Mouse (Mus musculus) 3T3-L1 (cell line): Measurements from ENCODE around the gene Papss1.
"Not testable (repeated sequence)": the region's sequence is repeated elsewhere in the genome, so short reads cannot be mapped to it uniquely, and the experiment has no call there.

Experiments used
- DNase-seq: peaks from one replicate; pipeline ENCODE4 v3.0.0-alpha.2; 2015; ENCODE audit warnings: low read depth, low spot score

The Papss1 gene

GRCm38 (mm10) chr3:131564430-131565256 lies at the start of gene Papss1:
TSS of gene Papss1 (plus strand) at chr3:131564768.
- DNase-seq, result peak; percentile 100

GRCm38 (mm10) chr3:131516332-131516999 lies 48.1 kb upstream of the Papss1 start:
- DNase-seq, result no peak

- DNase-seq, result no peak
Observed at GRCm38 (mm10) chr3:131517756-131518155, 46.8 kb upstream of the Papss1 start.

GRCm38 (mm10) chr3:131521206-131521605 lies 43.4 kb upstream of the Papss1 start:
- DNase-seq, result no peak

- peak; percentile 84 for DNase-seq
Observed at GRCm38 (mm10) chr3:131522243-131522642, 42.3 kb upstream of the Papss1 start.

GRCm38 (mm10) chr3:131523749-131524148 lies 40.8 kb upstream of the Papss1 start:
- no peak for DNase-seq

- no peak for DNase-seq
Observed at GRCm38 (mm10) chr3:131524210-131524609, 40.4 kb upstream of the Papss1 start.

- no peak for DNase-seq
Observed at GRCm38 (mm10) chr3:131524779-131525178, 39.8 kb upstream of the Papss1 start.

- DNase-seq, result no peak
Observed at GRCm38 (mm10) chr3:131525229-131525628, 39.3 kb upstream of the Papss1 start.

- no peak for DNase-seq
Observed at GRCm38 (mm10) chr3:131541244-131541942, 23.2 kb upstream of the Papss1 start.

- not testable (repeated sequence) for DNase-seq
Observed at GRCm38 (mm10) chr3:131547562-131547961, 17.0 kb upstream of the Papss1 start.

- no peak for DNase-seq
Observed at GRCm38 (mm10) chr3:131550046-131550445, 14.5 kb upstream of the Papss1 start.

- peak; percentile 88 for DNase-seq
Observed at GRCm38 (mm10) chr3:131552349-131553254, 12.0 kb upstream of the Papss1 start.

GRCm38 (mm10) chr3:131555771-131556170 lies 8.8 kb upstream of the Papss1 start:
- DNase-seq, result no peak

GRCm38 (mm10) chr3:131561591-131561990 lies 3.0 kb upstream of the Papss1 start:
- no peak for DNase-seq

- DNase-seq, result peak; percentile 45
Observed at GRCm38 (mm10) chr3:131565257-131565610, 666 bp downstream of the Papss1 start.

- DNase-seq, result no peak
Observed at GRCm38 (mm10) chr3:131566281-131566680, 1.7 kb downstream of the Papss1 start.

- DNase-seq, result peak; percentile 27
Observed at GRCm38 (mm10) chr3:131570506-131570905, 5.9 kb downstream of the Papss1 start.

- no peak for DNase-seq
Observed at GRCm38 (mm10) chr3:131573555-131573954, 9.0 kb downstream of the Papss1 start.

GRCm38 (mm10) chr3:131578434-131579104 lies 14.0 kb downstream of the Papss1 start:
- no peak for DNase-seq

GRCm38 (mm10) chr3:131580040-131580439 lies 15.5 kb downstream of the Papss1 start:
- no peak for DNase-seq
